Mouse (Mus musculus) liver, adult 2 months (tissue): ENCODE data around the gene Mrps25.
A peak's percentile ranks its signal among the peaks of the same experiment; 100 is the strongest.

ENCODE experiments used
- CTCF ChIP-seq: fragments of 200-500 bp; IDR thresholded peaks from 2 replicates; pipeline ENCODE4 v1.5.1; 2011; ENCODE audit warnings: low read depth, low read length, control low read depth
- POLR2A ChIP-seq: fragments of 200-500 bp; IDR thresholded peaks from 2 replicates; pipeline ENCODE4 v1.6.1; 2011; ENCODE audit warnings: low read length, control low read depth; ENCODE audit not compliant: insufficient read depth; ENCODE audit errors: extremely low read depth

DNA sequence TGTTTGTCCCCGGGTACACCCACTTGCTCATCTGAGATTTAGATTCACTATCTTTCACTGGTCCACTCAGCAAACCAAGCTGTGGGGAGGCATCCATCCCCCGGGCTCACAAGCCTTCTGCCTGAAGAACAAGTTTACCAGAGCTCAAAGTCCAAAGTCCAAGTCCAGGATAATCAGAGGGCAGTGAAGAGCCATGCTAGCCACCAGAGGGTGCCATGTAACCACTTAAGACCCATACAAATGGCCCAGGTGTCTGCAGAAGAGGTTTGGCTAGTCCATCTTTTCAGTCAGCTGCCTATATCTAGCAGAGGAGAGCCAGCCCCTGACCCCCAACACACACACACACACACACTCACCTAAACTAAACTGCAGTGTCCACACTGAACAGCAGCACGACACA is 35.6 kb upstream of the Mrps25 start:
- TF ChIP-seq POLR2A = no peak
- peak; percentile 68 for TF ChIP-seq CTCF
